Mouse (Mus musculus) stomach, postnatal 0 days (tissue): Measurements from ENCODE around the gene Phf19.

Source experiments
- CTCF ChIP-seq: IDR thresholded peaks from 2 replicates; pipeline ENCODE4 v1.5.1; 2016; ENCODE audit warnings: antibody characterized with exemption, low read depth, mild to moderate bottlenecking, moderate library complexity
- EP300 ChIP-seq: optimal IDR thresholded peaks from 2 replicates; pipeline ENCODE3; 2016; ENCODE audit warnings: antibody characterized with exemption

- no peak for TF ChIP-seq CTCF
- no peak for TF ChIP-seq EP300
These were observed 420 bp upstream of the Phf19 start for GRCm38 (mm10) chr2:34914069-34914822.
